Mouse (Mus musculus): Measurements from ENCODE around the gene 4930447F04Rik. TPM values are rescaled to one million over a fixed set of nuclear protein-coding genes. Genes with fewer than 3 reads are reported as not detected.

The 4930447F04Rik gene
- total RNA-seq (2014; fragmentation: Nextera tagmentation): not detected in 2 replicates
- total RNA-seq (2017): not detected in 2 replicates

GRCm38 (mm10) chrX:66304124-66304523 is at the start of gene 4930447F04Rik:
Gene 4930447F04Rik, minus strand, starts transcription at chrX:66304224.
- ATAC-seq (replicated peaks; ENCODE audit: low FRiP score, low TSS enrichment, poor library complexity, severe bottlenecking): no peak
